Mouse (Mus musculus) limb, embryonic 11.5 days (tissue): ENCODE results near the gene Gdf11. TPM values are rescaled to one million over a fixed set of nuclear protein-coding genes. Genes with fewer than 3 reads are reported as not detected.

Experiments used
- ATAC-seq: fragments of 200-750 bp; cut with Nextera tagmentation; 2 replicates; pipeline ENCODE4 v1.8.0; 2017; ENCODE audit warnings: low read depth; ENCODE audit not compliant: insufficient number of reproducible peaks, low FRiP score, low TSS enrichment
- DNase-seq: peaks from one replicate; pipeline ENCODE4 v3.0.0-alpha.2; 2015; ENCODE audit warnings: low spot score
- H3K27ac ChIP-seq: fragments of 300-500 bp; sonication (generic); replicated peaks from 2 replicates; pipeline ENCODE4 v1.5.1; 2014; ENCODE audit warnings: low read depth, mild to moderate bottlenecking, low read length
- H3K27me3 ChIP-seq: fragments of 300-500 bp; sonication (generic); 2 replicates; pipeline ENCODE4 v1.6.1; 2014; ENCODE audit warnings: mild to moderate bottlenecking, low read length, mixed read lengths; ENCODE audit not compliant: control insufficient read depth, insufficient read depth
- H3K36me3 ChIP-seq: fragments of 300-500 bp; sonication (generic); 2 replicates; pipeline ENCODE4 v1.6.1; 2014; ENCODE audit warnings: mild to moderate bottlenecking, low read length, moderate library complexity, mixed read lengths; ENCODE audit not compliant: control insufficient read depth, insufficient read depth
- H3K4me1 ChIP-seq: fragments of 300-500 bp; sonication (generic); 2 replicates; pipeline ENCODE4 v1.6.1; 2014; ENCODE audit warnings: low read length, mixed read lengths; ENCODE audit not compliant: control insufficient read depth, insufficient read depth
- H3K4me2 ChIP-seq: fragments of 300-500 bp; sonication (generic); 2 replicates; pipeline ENCODE4 v1.6.1; 2014; ENCODE audit warnings: low read depth, mild to moderate bottlenecking, moderate library complexity; ENCODE audit not compliant: severe bottlenecking
- H3K4me3 ChIP-seq: fragments of 300-500 bp; sonication (generic); 2 replicates; pipeline ENCODE4 v1.5.1; 2014; ENCODE audit warnings: low read depth, low read length
- H3K9ac ChIP-seq: fragments of 300-500 bp; sonication (generic); 2 replicates; pipeline ENCODE4 v1.6.1; 2014; ENCODE audit warnings: mild to moderate bottlenecking, low read length
- H3K9me3 ChIP-seq: fragments of 300-500 bp; sonication (generic); 2 replicates; pipeline ENCODE4 v1.6.1; 2016; ENCODE audit warnings: low read length; ENCODE audit not compliant: control insufficient read depth
- WGBS: fragments of 180-500 bp; shearing (Covaris S2); extraction: QIAGEN DNeasy Blood & Tissue Kit; methylation state at CpG from one replicate; pipeline ENCODE4 v1.1.7; 2014; 5-methylcytosine and 5-hydroxymethylcytosine counted together
- polyA plus RNA-seq: library from polyadenylated mRNA; unstranded; fragments of >200 nt; fragmentation: Nextera tagmentation; extraction: Ambion mirVana; gene quantifications from 2 replicates; pipeline ENCODE4 v1.2.1, GENCODE M21; 2014

The Gdf11 gene
- polyA plus RNA-seq, 1 experiment from 2014 or later: 17.5 TPM

DNA sequence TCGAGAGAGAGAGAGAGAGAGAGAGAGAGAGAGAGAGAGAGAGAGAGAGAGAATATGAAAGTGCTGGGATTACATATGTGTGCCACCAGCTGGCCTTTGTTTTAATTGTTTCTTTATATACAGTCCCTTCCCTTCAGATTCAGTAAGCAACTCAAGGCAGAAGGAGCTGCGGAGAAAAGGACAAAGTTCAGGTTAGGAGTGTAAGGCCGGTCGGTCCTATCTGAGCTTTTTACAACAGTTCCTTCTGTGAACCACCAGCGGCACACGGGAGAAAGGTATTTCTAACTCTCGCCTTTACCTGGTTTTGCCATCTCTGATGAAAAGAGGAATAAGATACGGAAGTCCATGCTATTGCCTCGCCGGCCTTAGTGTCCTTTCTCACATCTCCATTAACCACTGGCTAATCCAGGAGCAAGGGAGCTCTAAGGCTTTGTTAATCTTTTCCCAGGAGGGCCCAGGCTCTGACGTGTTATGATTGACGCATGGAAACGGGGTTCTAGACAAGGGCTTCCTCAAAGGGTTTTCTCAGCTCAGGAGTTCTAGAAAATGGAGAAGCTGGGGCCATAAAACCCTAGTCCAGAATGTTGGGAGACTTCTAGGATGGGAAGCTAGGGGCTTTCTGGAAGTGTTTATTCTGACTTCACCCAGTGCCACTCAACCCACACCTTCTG is 17.4 kb upstream of the Gdf11 start:
- Histone ChIP-seq H3K9me3 (no peaks in the 10 kb centered on the region), H3K4me3 (peak overlapping the region; percentile 96), H3K27ac (peak overlapping the region; percentile 87), H3K9ac (peak overlapping the region; percentile 95), H3K27me3 (no peaks in the 10 kb centered on the region), H3K4me2 (peak overlapping the region; percentile 45), H3K4me1 (peaks cover 11% of the 10 kb centered on the region), H3K36me3 (peaks cover 4% of the 10 kb centered on the region)
- WGBS: 64% methylated on average over 13 of the region's 13 CpGs
- no peak for ATAC-seq
- no peak for DNase-seq

DNA sequence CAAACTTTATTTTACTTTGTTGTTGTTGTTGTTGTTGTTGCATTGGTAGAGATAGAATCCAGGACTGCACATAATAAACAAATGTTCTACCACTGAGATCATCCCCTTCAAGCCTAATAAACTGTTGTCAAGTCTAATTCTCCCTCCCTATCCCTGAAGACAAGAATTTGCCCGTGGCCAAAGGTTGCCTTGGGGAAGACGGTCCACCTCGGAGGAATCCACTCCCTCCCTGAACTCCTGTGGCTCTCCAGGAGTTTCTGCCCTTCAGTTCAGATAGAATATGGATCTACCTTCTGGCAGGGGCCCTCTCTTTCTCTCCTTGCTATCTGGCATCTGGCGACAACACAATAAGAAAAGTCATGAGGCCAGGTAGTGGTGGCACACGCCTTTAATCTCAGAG is 13.3 kb upstream of the Gdf11 start:
- no peaks in the 10 kb centered on the region for H3K36me3 ChIP-seq
- no peak for DNase-seq
- no peak for ATAC-seq
- no peak overlapping the region for H3K4me2 ChIP-seq
- WGBS: 73% methylated on average over 5 of the region's 5 CpGs
- H3K4me3 ChIP-seq: no peak overlapping the region
- no peak overlapping the region for H3K27ac ChIP-seq
- no peak overlapping the region for H3K9ac ChIP-seq
- H3K4me1 ChIP-seq: peaks cover 3% of the 10 kb centered on the region; the same call in 1 of the 2 replicates
- H3K27me3 ChIP-seq: no peaks in the 10 kb centered on the region
- H3K9me3 ChIP-seq: no peaks in the 10 kb centered on the region

DNA sequence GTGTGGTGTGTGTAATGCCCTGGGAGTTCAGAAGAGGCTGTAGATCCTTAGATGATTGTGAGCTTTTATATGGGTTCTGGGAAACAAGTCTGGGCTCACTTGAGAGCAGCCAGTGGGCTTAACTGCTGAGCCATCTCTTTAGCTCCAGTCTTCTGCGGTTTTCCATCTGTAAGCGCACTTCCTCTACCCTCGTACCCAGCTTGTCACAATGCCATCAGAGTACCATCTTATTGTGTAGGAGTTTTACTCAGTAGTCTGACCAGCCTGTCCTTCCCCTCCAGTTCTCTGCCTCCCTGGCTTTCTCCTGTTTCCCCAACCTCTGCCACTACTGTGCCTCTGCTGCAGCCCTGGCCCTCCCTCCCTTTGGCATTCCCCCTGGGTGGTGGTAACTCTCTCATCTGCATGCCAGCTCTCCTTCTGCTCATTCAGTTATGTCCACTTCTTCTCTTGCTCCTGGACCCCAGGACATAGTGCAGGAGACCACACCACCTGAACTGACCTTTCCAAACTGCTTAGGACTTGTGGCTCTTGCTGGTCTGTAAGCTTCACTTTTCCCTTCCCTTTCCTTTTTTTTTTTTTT is 11.0 kb upstream of the Gdf11 start:
- no peaks in the 10 kb centered on the region for H3K36me3 ChIP-seq
- WGBS: 80% methylated on average over 3 of the region's 3 CpGs
- DNase-seq (no peak), ATAC-seq (no peak)
- no peaks in the 10 kb centered on the region for H3K27me3 ChIP-seq
- H3K9me3 ChIP-seq: no peaks in the 10 kb centered on the region
- H3K4me2 ChIP-seq: no peak overlapping the region
- no peak overlapping the region for H3K27ac ChIP-seq
- H3K4me3 ChIP-seq: no peak overlapping the region
- no peaks in the 10 kb centered on the region for H3K4me1 ChIP-seq
- H3K9ac ChIP-seq: no peak overlapping the region

DNA sequence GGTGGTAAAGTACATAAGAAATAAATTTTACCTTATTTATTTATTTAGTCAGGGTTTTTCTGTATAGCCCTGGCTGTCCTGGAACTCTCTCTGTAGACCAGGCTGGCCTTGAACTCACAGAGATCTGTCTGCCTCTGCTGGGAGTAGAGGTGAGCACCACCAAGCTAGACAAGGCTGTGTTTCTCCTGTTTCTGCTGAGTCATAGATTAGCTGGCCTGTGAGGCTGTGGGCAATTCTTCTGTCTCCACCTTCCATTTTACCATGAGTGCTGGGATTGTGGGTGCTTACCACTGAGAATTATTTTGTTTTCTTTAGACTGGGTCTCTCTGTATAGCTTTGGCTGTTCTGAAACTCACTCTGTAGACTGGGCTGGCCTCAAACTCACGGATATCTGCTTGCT is 9.9 kb upstream of the Gdf11 start:
- WGBS: 94% methylated on average over 1 of the region's 1 CpGs
- no peaks in the 10 kb centered on the region for H3K36me3 ChIP-seq
- no peak overlapping the region for H3K4me2 ChIP-seq
- ATAC-seq (no peak), DNase-seq (no peak)
- peaks cover 5% of the 10 kb centered on the region; the same call in 1 of the 2 replicates for H3K27me3 ChIP-seq
- H3K9me3 ChIP-seq: no peaks in the 10 kb centered on the region
- no peak overlapping the region for H3K4me3 ChIP-seq
- no peak overlapping the region for H3K9ac ChIP-seq
- no peaks in the 10 kb centered on the region for H3K4me1 ChIP-seq
- H3K27ac ChIP-seq: no peak overlapping the region

DNA sequence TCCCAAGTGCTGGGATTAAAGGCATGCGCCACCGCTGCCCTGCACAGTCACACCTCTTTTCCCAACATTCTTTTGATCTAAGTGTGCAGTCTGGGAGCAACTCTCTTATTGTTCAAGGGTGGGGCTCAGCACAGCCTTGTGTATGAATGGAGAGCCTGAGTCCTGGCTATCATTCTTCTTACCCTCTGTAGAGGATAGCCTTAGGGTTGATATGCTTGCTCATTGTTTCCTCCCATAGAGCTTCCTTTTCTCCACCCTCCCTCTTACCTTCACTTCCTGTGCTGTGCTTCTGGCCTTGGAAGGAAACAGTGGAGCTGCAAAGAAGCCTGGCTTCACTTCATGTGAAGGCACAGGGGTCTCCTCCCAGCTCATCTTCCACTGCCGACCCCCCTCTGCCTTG is 9.2 kb upstream of the Gdf11 start, which contains the start of gene Cd63:
Gene Cd63, plus strand, starts transcription at position 292 of the 400 bp plus-strand sequence.
- Histone ChIP-seq H3K27ac (no peak within 1 kb of the TSS), H3K4me2 (no peak within 1 kb of the TSS), H3K4me1 (no peaks in the 10 kb centered on the region), H3K27me3 (peaks cover 7% of the 10 kb centered on the region; the same call in 1 of the 2 replicates), H3K9ac (no peak within 1 kb of the TSS), H3K9me3 (no peaks in the 10 kb centered on the region), H3K4me3 (no peak within 1 kb of the TSS), H3K36me3 (no peaks in the 10 kb centered on the region)
- DNase-seq (no peak), ATAC-seq (no peak)
- 77% methylated on average over 3 of the region's 3 CpGs for WGBS

DNA sequence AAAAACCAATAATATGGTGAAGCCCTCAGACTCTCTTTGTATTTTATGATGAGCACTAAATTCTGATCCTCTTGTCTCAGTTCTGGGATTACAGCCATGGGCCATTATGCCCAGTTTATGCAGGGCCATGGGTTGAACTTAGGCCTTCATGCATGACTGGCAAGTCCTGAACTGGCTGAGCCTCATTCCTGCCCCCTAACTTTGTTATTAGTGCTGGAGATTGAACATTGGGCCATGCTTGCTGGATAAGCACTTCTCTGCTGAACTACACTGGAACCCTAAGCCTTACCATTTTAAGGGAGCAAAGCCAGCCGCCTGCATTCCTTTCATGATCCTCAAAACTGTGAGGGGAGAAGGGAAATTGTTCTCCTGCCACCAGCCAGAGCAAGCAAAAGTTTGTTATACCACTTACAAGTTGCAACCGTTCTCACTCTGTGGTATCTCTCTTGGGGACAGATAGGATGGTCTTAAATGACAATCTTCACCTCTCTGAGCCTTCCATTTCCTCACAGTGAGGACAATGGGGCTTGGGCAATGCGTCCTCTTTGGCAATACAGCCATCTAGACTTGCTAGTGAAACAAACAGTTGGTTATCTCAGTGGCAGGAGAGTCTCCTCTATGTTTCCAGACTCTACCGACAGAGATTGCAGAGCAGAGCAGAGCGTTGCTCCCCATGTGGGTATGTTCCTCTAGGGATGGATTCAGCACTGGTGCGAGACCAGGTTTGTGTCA is 8.4 kb upstream of the Gdf11 start:
- Histone ChIP-seq H3K9me3 (no peaks in the 10 kb centered on the region), H3K36me3 (no peaks in the 10 kb centered on the region), H3K4me1 (no peaks in the 10 kb centered on the region), H3K27ac (no peak overlapping the region), H3K27me3 (peaks cover 7% of the 10 kb centered on the region; the same call in 1 of the 2 replicates), H3K9ac (no peak overlapping the region), H3K4me2 (no peak overlapping the region), H3K4me3 (no peak overlapping the region)
- 79% methylated on average over 6 of the region's 6 CpGs for WGBS
- DNase-seq: no peak
- no peak for ATAC-seq

DNA sequence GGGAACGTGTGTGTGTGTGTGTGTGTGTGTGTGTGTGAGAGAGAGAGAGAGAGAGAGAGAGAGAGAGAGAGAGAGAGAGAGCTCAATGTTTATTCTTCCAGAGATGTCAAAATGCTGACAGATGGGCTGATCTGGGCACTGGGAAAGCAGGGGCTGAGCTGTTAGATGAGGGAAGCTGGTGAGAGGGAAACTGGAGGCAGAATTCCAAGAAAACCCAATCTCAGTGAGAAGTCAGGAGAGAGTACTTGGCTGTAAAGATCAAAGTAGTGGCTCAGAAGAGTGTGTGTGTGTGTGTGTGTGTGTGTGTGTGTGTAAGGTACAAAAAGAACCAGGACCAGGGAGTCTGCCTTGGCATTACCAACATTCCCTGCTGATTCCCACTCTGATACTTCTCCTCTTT is 6.0 kb upstream of the Gdf11 start:
- 21% methylated on average over 1 of the region's 1 CpGs for WGBS
- DNase-seq (no peak), ATAC-seq (no peak)
- H3K9me3 ChIP-seq: no peaks in the 10 kb centered on the region
- no peak overlapping the region for H3K27ac ChIP-seq
- H3K4me2 ChIP-seq: no peak overlapping the region
- H3K27me3 ChIP-seq: peaks cover 7% of the 10 kb centered on the region; the same call in 1 of the 2 replicates
- H3K4me3 ChIP-seq: no peak overlapping the region
- H3K36me3 ChIP-seq: no peaks in the 10 kb centered on the region
- no peak overlapping the region for H3K9ac ChIP-seq
- no peaks in the 10 kb centered on the region for H3K4me1 ChIP-seq

DNA sequence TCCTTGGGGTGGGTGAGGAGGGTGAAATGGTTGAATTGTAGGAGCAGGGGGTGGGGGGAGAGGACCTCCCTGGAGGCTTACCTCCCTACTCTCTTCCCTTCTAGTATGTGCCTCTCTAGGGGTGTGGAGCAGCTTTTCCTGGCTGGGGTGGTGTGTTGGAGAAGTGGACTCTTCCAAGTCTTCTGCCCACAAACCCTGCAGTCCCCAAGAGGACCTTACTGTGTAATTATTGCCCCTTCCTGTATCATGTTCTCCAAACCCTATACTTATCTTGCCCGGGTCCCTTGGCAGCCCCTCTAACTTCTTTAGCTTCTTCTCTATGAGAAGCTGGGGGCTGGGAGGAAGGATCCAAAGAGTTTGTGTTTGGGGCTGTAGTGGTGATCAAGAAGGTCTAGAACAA is 5.3 kb upstream of the Gdf11 start:
- H3K9ac ChIP-seq: no peak overlapping the region
- ATAC-seq: no peak
- no peak for DNase-seq
- H3K4me2 ChIP-seq: no peak overlapping the region
- WGBS: 40% methylated on average over 1 of the region's 1 CpGs
- H3K36me3 ChIP-seq: no peaks in the 10 kb centered on the region
- H3K4me3 ChIP-seq: no peak overlapping the region
- H3K9me3 ChIP-seq: no peaks in the 10 kb centered on the region
- no peaks in the 10 kb centered on the region for H3K4me1 ChIP-seq
- no peak overlapping the region for H3K27ac ChIP-seq
- peaks cover 7% of the 10 kb centered on the region; the same call in 1 of the 2 replicates for H3K27me3 ChIP-seq
